Mouse (Mus musculus) bone marrow, adult 2 months (tissue): ENCODE data around the gene Slc22a3.

Experiments
- CTCF ChIP-seq: fragments of 200-500 bp; IDR thresholded peaks from 2 replicates; pipeline ENCODE4 v1.5.1; 2011; ENCODE audit warnings: low read length, control low read depth; ENCODE audit not compliant: control insufficient read depth, insufficient read depth
- POLR2A ChIP-seq: fragments of 200-500 bp; IDR thresholded peaks from 2 replicates; pipeline ENCODE4 v1.6.1; 2011; ENCODE audit warnings: low read depth, mild to moderate bottlenecking, control low read depth, low read length, borderline replicate concordance; ENCODE audit not compliant: control insufficient read depth

DNA sequence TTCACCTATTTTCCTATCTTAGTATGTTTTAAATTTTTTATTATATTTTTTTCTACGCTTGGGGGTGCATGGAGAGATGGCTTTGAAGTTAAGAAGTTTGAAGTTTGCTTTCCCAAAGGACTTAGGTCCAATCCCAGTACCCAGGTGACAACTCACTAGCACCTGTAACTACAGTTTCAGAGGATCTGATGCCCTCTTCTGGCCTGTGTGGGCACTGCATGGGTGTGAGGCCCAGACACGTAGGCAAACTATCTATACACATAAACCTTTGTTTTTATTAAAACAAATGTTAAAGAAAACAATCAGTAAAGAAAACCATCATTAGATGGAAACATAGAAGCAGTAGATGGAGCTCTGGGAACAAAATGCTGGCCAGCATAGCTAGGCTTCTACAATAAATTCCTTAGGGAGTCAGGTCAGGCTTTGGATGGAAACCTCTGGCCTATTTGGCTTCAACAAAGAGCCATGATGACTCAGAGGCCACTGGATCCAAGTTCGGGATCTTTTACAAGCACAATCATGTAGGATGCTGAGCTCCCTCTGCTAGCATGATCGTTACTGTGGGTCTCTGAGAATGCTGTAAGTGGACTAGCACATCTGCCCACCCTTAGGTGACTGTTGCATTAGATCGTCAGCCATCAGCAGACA is 52.2 kb downstream of the Slc22a3 start:
- no peak for TF ChIP-seq POLR2A
- TF ChIP-seq CTCF, result peak; percentile 64
